Mouse (Mus musculus): ENCODE data around the gene Ambra1. TPM values are rescaled to one million over a fixed set of nuclear protein-coding genes. Genes with fewer than 3 reads are reported as not detected.

The Ambra1 gene
- total RNA-seq, 2 experiments from 2014 or later: 49.7 to 50.4 TPM

DNA sequence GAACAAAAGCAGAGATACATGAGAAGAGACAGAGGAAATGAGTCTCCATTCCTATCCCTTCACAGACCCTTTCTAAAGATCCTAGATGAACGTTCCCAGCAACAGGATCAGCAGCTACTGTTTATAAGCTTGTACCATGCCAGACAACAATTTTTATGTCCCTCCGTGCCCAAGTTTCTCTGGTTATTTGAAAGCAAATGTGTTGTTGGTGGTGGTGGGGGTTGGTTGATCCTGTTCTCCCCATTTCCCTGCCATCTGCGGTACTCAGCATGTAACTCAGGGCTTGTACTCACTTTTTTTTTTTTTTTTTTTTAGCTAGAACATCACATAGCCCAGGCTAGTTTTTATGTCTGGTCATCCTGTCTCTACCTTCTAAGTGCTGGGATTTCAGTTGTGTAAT is 169.2 kb downstream of the Ambra1 start:
- no peak overlapping the region for H3K4me3 ChIP-seq
- no peak for TF ChIP-seq CTCF (conservative IDR thresholded peaks at IDR 0.05)
- no peak overlapping the region; the same call in 1 of the 2 replicates for H3K27ac ChIP-seq
- DNase-seq (ENCODE audit: low spot score in 2 of 2): peak in 1 of 2 experiments; percentile 29

DNA sequence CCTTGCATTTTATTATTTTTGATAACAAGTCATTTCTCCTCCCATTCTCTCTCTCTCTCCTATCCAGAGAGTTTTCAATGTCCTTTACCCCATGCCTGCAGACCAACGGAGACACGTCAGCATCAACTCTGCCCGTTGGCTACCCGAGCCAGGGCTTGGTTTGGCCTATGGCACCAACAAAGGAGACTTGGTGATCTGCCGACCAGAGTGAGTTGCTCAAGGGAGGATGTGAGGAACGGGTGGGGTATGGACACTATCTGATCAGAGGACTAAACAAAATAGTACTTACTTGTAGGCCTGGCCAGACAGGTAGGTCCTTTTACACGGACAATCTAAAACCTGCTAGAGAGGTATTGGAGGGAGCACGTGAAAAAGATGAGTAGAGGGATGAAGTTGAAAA is 170.5 kb downstream of the Ambra1 start:
- no peak for DNase-seq (ENCODE audit: low spot score in 2 of 2)
- Histone ChIP-seq H3K27ac (no peak overlapping the region), H3K4me3 (no peak overlapping the region)
- no peak for TF ChIP-seq CTCF (conservative IDR thresholded peaks at IDR 0.05)

DNA sequence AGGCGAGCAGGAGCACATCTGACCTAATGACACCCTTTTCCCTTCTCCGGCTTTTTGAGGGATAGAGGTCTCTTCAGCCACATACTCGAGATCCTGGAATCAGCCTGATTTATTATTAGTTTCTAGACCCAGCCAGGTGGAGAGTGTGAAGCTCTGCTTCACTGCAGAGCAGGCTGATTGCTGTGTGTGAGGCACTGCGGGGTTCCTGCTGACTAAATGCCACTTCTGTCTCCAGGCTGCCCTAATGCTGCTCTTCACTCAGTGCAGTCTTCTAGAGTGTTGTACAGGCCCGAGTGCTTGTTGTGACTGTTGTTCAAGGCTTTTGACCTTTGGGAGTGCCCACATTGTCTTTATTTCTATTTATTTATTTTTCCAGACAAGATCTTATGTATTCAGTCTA is 172.4 kb downstream of the Ambra1 start:
- no peak for DNase-seq (ENCODE audit: low spot score in 2 of 2)
- no peak overlapping the region for H3K27ac ChIP-seq
- H3K4me3 ChIP-seq: no peak overlapping the region
- TF ChIP-seq CTCF (conservative IDR thresholded peaks at IDR 0.05): no peak

DNA sequence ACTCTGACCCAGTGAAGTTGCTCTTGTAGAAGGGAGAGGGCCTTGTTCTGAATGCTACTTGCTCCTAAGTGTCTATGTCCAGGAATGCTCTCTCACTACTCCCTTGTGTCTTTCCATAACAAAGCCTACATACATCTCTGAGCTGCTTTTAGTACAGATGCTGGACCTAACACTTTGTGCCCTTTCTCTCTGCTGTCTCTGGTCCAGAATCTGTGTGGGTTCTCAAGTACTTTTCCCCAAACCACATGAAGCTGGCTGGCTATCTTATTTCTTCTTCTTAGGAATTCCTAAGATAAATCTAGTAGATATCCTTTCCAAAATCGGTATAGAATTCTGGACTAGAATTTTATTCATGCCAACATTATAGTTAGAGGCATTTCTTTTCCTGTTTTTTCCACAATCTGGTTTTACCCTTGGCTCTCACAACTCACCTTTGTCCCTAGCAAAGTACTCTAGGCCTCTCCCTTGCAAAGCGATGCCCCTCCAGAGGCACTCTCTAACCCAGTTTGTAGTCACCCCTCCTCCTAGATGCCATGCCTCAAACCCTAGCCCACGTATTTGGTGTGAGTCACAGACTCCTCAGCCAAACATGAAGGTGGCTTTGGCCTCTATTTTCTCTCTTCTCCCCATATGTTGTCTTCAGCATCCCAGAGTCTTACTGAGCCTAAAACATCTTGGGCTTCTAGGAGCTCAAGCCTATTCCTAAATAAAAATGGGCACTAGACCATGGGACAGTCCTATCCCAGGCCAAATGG is 173.4 kb downstream of the Ambra1 start:
- no peak for DNase-seq (ENCODE audit: low spot score in 2 of 2)
- H3K4me3 ChIP-seq: no peak overlapping the region
- no peak for TF ChIP-seq CTCF (conservative IDR thresholded peaks at IDR 0.05)
- H3K27ac ChIP-seq: no peak overlapping the region

DNA sequence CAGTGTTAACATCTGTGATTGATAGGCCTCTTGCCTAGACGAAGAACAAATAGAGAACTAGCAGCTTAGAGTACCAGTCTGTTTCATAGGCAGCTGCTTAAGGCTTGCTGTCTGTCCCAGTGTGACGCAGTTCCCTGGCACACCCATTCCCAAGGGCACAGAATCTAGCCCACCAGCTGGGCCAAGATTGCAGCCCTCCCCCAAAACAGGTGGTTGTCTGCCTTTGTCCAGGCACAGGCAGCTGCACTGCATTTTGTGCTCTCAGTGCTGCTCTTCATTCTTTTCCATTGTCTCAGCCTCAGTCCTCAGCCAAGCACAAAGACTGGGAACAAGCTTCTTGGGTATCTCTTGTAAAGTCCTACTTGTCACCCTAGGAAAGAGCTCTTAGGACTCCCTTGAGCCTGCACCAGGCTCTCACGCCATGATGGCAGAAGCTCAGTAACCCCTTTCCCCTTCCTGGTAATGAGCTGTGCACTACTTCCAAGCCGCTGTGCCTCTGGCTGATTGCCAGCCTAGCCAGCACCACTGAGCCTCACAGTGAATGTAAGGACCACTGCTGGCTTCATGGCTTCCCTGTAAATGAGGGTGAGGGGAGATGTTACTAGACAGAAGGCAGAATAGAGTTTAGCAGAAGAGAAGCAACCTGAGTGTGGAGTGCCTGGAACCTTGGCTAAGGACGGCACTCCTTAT is 174.8 kb downstream of the Ambra1 start:
- no peak for TF ChIP-seq CTCF (conservative IDR thresholded peaks at IDR 0.05)
- H3K4me3 ChIP-seq: no peak overlapping the region
- peak; percentile 50 to 52 for DNase-seq (ENCODE audit: low spot score in 2 of 2)
- peak overlapping the region; percentile 53; the same call in 1 of the 2 replicates for H3K27ac ChIP-seq

GRCm38 (mm10) chr2:91906141-91906540 is 176.2 kb downstream of the Ambra1 start:
- no peak for TF ChIP-seq CTCF (conservative IDR thresholded peaks at IDR 0.05)
- Histone ChIP-seq H3K27ac (peak overlapping the region; percentile 53; the same call in 1 of the 2 replicates), H3K4me3 (no peak overlapping the region)
- DNase-seq (ENCODE audit: low spot score in 2 of 2): no peak

DNA sequence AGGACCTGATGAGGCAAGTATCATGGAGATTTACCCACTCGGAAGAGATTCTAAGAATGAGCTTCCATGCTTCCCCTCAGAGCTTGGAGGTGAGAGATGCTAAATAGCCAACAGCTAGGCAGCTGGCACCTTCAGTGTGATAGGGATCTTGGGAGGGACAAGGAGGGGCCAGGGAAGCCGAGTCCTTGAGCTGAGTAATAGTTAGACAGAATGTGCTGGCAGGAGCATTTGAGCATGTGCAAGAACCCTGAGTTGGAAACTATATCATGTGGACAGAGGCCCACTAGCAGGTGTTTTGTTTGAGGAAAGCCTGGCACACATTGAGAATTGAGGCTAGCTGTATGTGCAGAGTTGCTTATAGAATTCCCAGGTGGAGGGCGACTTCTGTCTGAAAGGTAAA is 182.7 kb downstream of the Ambra1 start:
- no peak for TF ChIP-seq CTCF (conservative IDR thresholded peaks at IDR 0.05)
- H3K27ac ChIP-seq: no peak overlapping the region
- no peak for DNase-seq (ENCODE audit: low spot score in 2 of 2)
- no peak overlapping the region for H3K4me3 ChIP-seq

- H3K27ac ChIP-seq: no peak overlapping the region
These were observed 183.6 kb downstream of the Ambra1 start for GRCm38 (mm10) chr2:91913328-91914110.

DNA sequence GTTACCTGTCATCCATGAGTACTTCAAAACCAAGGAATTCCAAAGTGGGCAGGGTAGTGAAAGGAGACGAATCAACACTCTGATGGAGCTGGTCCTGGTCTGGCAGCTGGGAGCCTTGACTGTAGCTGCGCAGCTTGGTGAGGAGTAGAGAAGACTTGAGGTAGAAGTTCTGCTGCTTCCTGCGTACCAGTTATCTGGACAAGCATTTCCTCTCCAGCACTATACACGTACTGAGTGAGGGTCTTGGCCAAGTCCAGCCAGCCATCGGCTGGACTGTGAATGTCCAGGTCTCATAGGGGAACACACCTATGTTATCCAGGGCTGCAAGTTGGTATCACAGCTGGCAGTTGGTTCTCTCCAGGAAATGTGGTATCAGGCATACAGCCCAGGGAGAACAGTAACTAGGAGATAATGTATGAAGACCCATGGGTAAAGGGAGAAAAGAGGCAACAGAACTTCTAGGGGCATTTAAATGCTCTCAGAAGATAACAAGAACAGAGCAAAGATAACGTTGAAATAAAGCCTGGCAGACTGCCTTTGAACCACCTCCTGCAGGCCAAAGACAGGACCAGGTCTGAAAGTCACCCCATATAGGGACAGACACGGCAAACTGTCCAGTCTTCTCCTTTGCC is 186.5 kb downstream of the Ambra1 start:
- Histone ChIP-seq H3K4me3 (no peak overlapping the region), H3K27ac (no peak overlapping the region)
- DNase-seq (ENCODE audit: low spot score in 2 of 2): no peak
- no peak for TF ChIP-seq CTCF (conservative IDR thresholded peaks at IDR 0.05)

More at GRCm38 (mm10) chr2:91913328-91914110, 183.6 kb downstream of the Ambra1 start:
- no peak overlapping the region for H3K4me3 ChIP-seq
- TF ChIP-seq CTCF (conservative IDR thresholded peaks at IDR 0.05): no peak
- DNase-seq (ENCODE audit: low spot score in 2 of 2): no peak

DNA sequence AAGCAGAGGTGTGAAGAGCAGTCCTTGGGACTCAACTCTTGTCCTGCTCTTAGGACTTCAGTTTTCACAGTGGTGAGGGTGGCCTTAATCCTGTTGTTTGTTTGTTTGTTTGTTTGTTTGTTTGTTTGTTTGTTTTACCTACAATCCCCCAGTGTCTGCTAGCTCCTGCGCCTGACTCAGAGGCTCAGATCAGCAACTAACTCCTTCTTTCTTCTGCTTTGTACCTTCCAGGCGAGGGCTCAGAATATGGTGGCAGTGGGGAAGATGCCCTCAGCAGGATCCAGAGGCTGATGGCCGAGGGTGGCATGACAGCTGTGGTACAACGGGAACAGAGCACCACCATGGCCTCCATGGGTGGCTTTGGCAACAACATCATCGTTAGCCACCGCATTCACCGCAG is 187.2 kb downstream of the Ambra1 start:
- no peak overlapping the region for H3K4me3 ChIP-seq
- no peak for DNase-seq (ENCODE audit: low spot score in 2 of 2)
- no peak for TF ChIP-seq CTCF (conservative IDR thresholded peaks at IDR 0.05)
- H3K27ac ChIP-seq: no peak overlapping the region

- Histone ChIP-seq H3K27ac (no peak overlapping the region), H3K4me3 (no peak overlapping the region)
- no peak; the same call in 1 of the 2 replicates for TF ChIP-seq CTCF (conservative IDR thresholded peaks at IDR 0.05)
- no peak for DNase-seq (ENCODE audit: low spot score in 2 of 2)
These were observed 190.2 kb downstream of the Ambra1 start for GRCm38 (mm10) chr2:91920130-91920529.

DNA sequence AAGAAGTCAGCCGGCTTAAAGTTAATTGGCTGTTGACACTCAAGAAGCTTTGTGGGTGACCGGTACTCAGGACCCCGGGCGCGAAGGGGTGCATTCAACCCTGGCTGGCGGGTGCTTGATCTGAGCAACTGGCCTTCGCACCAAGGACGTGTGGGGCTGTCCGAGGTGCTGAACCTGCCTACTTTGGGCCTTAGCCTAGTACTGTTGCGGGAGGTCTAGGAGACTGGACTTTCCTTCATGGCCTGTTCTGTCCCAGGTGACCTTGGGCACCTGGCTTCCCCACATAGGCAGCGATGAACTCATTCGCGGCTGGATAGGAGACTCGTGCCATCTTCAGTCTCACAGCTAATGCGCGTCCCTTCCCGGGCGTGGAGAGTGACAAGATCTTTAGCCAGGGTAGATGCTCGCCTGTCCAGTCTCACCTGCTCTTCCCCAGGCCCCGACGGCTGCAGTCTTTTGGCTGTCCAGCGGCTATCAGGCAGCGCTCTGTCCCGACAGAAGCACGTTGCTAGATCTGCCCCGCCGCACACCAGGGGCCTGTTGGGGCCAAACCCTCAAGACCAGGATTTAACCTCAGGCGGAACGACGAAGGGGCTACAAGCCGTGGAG is 191.4 kb downstream of the Ambra1 start:
- TF ChIP-seq CTCF (conservative IDR thresholded peaks at IDR 0.05): no peak
- no peak for DNase-seq (ENCODE audit: low spot score in 2 of 2)
- peak overlapping the region; percentile 69 for H3K4me3 ChIP-seq
- peak overlapping the region; percentile 85 for H3K27ac ChIP-seq

Measured in layer of hippocampus, adult 2 months (tissue).